Mouse (Mus musculus) small intestine, adult 2 months (tissue): ENCODE results near the gene Ctrb1.

Experiments used
- CTCF ChIP-seq: fragments of 200-500 bp; IDR thresholded peaks from 2 replicates; pipeline ENCODE4 v1.5.1; 2012; ENCODE audit warnings: low read depth, mild to moderate bottlenecking, control low read depth, inconsistent platforms, low read length, moderate library complexity, mixed read lengths; ENCODE audit not compliant: insufficient replicate concordance, insufficient read length; ENCODE audit errors: extremely low read depth
- POLR2A ChIP-seq: fragments of 200-500 bp; IDR thresholded peaks from 2 replicates; pipeline ENCODE4 v1.6.1; 2012; ENCODE audit warnings: low read depth, mild to moderate bottlenecking, control low read depth, inconsistent platforms, low read length, moderate library complexity

DNA sequence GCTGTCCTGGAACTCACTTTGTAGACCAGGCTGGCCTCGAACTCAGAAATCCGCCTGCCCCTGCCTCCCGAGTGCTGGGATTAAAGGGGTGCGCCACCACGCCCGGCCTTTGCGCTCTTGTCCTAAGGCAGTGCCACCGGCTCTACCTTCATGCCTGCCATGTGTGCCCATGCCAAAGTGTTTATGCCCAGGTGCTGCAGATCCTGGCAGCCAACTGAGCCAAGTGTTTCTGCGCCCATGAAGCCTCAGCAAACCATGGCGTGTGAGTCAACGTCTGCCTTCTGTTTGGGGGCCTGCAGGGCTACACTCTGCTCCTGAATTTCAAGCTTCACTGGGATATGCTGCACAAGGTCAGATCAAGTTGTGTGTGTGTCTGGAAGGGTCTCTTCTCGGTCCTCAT lies 13.8 kb upstream of the Ctrb1 start:
- no peak for TF ChIP-seq POLR2A
- no peak for TF ChIP-seq CTCF
